Mouse (Mus musculus): ENCODE data around the gene Arl8a. TPM values are rescaled to one million over a fixed set of nuclear protein-coding genes. Genes with fewer than 3 reads are reported as not detected.
A peak's percentile ranks its signal among the peaks of the same experiment; 100 is the strongest.

The Arl8a gene
- polyA plus RNA-seq, 1 experiment: 82.9 TPM

DNA sequence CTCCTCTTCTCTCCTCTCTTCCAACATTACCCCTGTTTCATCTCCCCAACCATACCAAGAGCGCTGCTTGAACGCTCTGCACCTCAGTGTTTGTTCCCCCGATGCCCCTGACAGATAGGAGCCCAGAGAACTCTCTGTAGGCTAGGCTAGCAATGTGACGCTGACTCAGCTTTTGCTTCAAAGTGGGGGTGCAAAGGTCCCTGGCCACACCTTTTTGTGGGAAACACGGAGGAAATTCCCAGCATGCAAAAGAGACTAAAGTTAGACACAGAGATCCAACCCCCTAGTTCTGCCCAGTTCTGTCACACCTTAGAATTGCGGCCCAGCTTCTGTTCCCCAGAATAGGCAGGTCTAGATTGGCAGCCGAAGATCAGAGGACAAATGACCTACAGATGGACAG lies 32.2 kb downstream of the Arl8a start:
- H3K4me3 ChIP-seq (ENCODE audit: low read depth, low read length): no peak overlapping the region
- H3K36me3 ChIP-seq (ENCODE audit: control insufficient read depth, insufficient read depth, low read length): no peaks in the 10 kb centered on the region
- peak overlapping the region; percentile 97 for H3K27ac ChIP-seq (ENCODE audit: insufficient read depth, low read depth, low read length)
- WGBS: 28% methylated on average over 7 of the region's 7 CpGs
- TF ChIP-seq POLR2A (IDR thresholded peaks at IDR 0.05; ENCODE audit: low read depth, low read length) (no peak), CTCF (IDR thresholded peaks at IDR 0.05; ENCODE audit: extremely low read depth, insufficient read length, insufficient replicate concordance, low read depth, low read length) (no peak)
- peaks cover 60% of the 10 kb centered on the region for H3K4me1 ChIP-seq (ENCODE audit: control insufficient read depth, insufficient read depth, insufficient read length, low read length)
- H3K27me3 ChIP-seq (ENCODE audit: control insufficient read depth, insufficient read depth, low read length): no peaks in the 10 kb centered on the region

DNA sequence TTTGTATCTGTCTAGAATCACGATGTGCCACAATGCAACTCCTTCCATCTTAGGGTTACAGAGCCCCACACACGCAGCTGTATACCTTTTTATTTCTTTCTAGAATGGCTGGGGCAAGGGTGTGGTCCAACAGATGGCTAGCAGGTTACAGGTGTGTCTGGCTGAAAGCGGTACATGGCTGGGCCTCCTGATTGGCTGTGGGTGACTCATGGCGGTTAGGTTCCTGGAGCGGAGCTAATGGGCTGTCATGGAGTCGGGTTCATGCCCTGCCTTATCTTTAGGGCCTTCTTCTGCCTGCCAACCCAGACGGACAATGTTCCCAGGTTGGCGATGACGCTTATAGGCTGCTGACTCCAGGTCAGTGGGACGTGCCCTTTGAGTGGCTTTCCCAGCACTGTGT lies 34.2 kb downstream of the Arl8a start:
- Histone ChIP-seq H3K36me3 (ENCODE audit: control insufficient read depth, insufficient read depth, low read length) (no peaks in the 10 kb centered on the region), H3K27ac (ENCODE audit: insufficient read depth, low read depth, low read length) (peak overlapping the region; percentile 95), H3K27me3 (ENCODE audit: control insufficient read depth, insufficient read depth, low read length) (no peaks in the 10 kb centered on the region), H3K4me1 (ENCODE audit: control insufficient read depth, insufficient read depth, insufficient read length, low read length) (peaks cover 66% of the 10 kb centered on the region), H3K4me3 (ENCODE audit: low read depth, low read length) (no peak overlapping the region)
- TF ChIP-seq POLR2A (IDR thresholded peaks at IDR 0.05; ENCODE audit: low read depth, low read length) (no peak), CTCF (IDR thresholded peaks at IDR 0.05; ENCODE audit: extremely low read depth, insufficient read length, insufficient replicate concordance, low read depth, low read length) (no peak)
- WGBS: 24% methylated on average over 10 of the region's 10 CpGs

DNA sequence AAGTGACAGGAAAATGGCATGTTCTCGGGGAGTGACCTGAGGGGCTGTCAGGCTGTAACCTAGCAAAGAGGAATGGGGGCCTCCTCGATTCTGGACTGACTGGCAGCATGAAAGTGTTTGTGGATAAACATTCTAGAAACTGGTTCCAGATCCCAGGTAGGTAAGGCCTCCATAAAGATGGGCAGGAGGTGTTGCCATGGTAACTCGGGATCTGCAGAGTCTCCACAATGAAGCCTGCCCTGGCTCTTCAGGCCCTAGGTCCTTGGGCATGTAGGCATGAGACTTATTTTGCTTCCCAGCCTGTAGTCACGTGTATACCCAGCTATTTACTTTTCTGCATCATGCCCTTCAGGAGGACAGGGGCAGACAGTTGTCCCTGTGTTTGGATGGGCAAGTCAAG lies 34.7 kb downstream of the Arl8a start:
- H3K27me3 ChIP-seq (ENCODE audit: control insufficient read depth, insufficient read depth, low read length): no peaks in the 10 kb centered on the region
- 33% methylated on average over 4 of the region's 4 CpGs for WGBS
- no peak for TF ChIP-seq POLR2A (IDR thresholded peaks at IDR 0.05; ENCODE audit: low read depth, low read length)
- no peak for TF ChIP-seq CTCF (IDR thresholded peaks at IDR 0.05; ENCODE audit: extremely low read depth, insufficient read length, insufficient replicate concordance, low read depth, low read length)
- peak overlapping the region; percentile 91 for H3K27ac ChIP-seq (ENCODE audit: insufficient read depth, low read depth, low read length)
- peaks cover 66% of the 10 kb centered on the region for H3K4me1 ChIP-seq (ENCODE audit: control insufficient read depth, insufficient read depth, insufficient read length, low read length)
- no peaks in the 10 kb centered on the region for H3K36me3 ChIP-seq (ENCODE audit: control insufficient read depth, insufficient read depth, low read length)
- H3K4me3 ChIP-seq (ENCODE audit: low read depth, low read length): no peak overlapping the region

DNA sequence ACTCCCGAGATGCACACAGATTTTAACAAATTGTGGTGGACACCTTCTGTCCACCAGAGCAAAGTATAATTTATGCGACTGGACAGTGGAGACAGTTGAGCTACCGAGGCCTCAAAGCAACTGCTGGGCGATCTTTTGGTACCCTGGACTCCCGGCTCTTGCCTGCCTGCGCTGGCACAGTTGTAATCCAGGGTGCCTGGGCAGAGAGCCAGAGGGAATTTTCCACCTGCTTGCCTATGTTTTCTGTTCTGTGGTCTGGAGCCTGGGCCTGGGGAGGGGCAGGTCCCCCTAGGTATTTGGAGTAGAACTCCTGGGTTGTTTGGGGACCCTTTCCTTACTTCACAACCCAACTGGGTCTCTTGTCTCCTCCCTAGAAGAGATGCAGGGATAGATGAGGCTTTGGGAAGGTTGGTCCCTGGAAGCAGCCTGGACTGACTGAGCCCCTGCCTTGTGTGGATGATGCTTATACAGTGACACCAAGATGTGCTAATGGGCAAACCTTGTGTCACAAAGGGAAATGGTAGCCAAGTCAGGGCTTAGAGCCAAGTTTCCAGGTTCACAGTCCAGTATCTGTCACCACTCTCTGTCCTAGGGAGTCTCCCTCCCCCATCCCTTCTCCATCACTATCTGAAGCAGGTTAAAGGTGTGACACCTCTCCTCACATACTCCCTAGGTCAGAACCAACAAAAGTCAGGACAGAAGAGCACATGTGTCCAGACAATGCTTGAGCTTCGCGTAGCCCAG lies 35.4 kb downstream of the Arl8a start:
- Histone ChIP-seq H3K4me1 (ENCODE audit: control insufficient read depth, insufficient read depth, insufficient read length, low read length) (peaks cover 66% of the 10 kb centered on the region), H3K4me3 (ENCODE audit: low read depth, low read length) (no peak overlapping the region), H3K36me3 (ENCODE audit: control insufficient read depth, insufficient read depth, low read length) (no peaks in the 10 kb centered on the region), H3K27me3 (ENCODE audit: control insufficient read depth, insufficient read depth, low read length) (no peaks in the 10 kb centered on the region), H3K27ac (ENCODE audit: insufficient read depth, low read depth, low read length) (peak overlapping the region; percentile 91)
- no peak for TF ChIP-seq POLR2A (IDR thresholded peaks at IDR 0.05; ENCODE audit: low read depth, low read length)
- no peak for TF ChIP-seq CTCF (IDR thresholded peaks at IDR 0.05; ENCODE audit: extremely low read depth, insufficient read length, insufficient replicate concordance, low read depth, low read length)
- WGBS: 40% methylated on average over 8 of the region's 8 CpGs

DNA sequence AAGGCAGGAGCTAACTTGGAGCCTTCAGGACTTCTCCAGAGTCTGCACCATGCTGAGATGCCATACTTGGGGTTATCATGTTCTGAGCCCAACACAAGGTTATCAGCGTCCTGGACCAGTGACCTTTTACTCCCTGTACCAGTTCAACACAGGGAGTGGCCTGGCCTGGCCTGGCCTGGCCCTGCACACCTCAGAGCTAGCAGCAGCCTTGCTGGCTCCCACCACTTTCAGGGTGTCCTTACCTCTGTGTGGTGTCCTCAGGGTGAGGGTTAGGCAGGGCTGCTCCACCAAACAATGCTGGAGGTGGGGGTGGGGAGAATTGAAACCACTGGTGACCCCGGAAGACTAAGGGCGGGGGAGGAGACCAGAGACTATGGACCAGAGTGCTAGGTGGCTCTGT lies 36.4 kb downstream of the Arl8a start:
- Histone ChIP-seq H3K27me3 (ENCODE audit: control insufficient read depth, insufficient read depth, low read length) (no peaks in the 10 kb centered on the region), H3K4me3 (ENCODE audit: low read depth, low read length) (no peak overlapping the region), H3K27ac (ENCODE audit: insufficient read depth, low read depth, low read length) (peak overlapping the region; percentile 86), H3K4me1 (ENCODE audit: control insufficient read depth, insufficient read depth, insufficient read length, low read length) (peaks cover 59% of the 10 kb centered on the region), H3K36me3 (ENCODE audit: control insufficient read depth, insufficient read depth, low read length) (no peaks in the 10 kb centered on the region)
- TF ChIP-seq POLR2A (IDR thresholded peaks at IDR 0.05; ENCODE audit: low read depth, low read length): no peak
- TF ChIP-seq CTCF (IDR thresholded peaks at IDR 0.05; ENCODE audit: extremely low read depth, insufficient read length, insufficient replicate concordance, low read depth, low read length): no peak
- 22% methylated on average over 3 of the region's 3 CpGs for WGBS

DNA sequence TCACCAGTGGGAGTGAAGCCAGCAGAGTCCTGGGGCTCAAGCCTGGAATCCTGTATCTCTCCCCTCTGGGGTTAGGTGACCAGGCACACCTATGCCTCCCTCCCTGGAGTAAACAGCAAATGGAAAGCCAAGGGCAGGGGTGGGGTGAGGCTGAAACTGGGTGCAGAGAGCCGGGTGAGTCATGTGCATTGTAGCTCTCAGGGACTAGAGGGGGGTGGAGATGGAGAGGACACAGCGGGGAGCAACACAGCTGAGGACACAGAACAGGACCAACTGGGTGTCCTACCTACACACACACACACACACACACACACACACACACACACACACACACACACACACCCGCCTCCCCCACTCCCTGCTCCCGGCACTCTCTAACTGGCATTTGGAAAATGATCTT lies 36.8 kb downstream of the Arl8a start:
- no peaks in the 10 kb centered on the region for H3K27me3 ChIP-seq (ENCODE audit: control insufficient read depth, insufficient read depth, low read length)
- no peaks in the 10 kb centered on the region for H3K36me3 ChIP-seq (ENCODE audit: control insufficient read depth, insufficient read depth, low read length)
- TF ChIP-seq POLR2A (IDR thresholded peaks at IDR 0.05; ENCODE audit: low read depth, low read length) (no peak), CTCF (IDR thresholded peaks at IDR 0.05; ENCODE audit: extremely low read depth, insufficient read length, insufficient replicate concordance, low read depth, low read length) (no peak)
- peak overlapping the region; percentile 86 for H3K27ac ChIP-seq (ENCODE audit: insufficient read depth, low read depth, low read length)
- H3K4me3 ChIP-seq (ENCODE audit: low read depth, low read length): no peak overlapping the region
- WGBS: 14% methylated on average over 4 of the region's 4 CpGs
- peaks cover 55% of the 10 kb centered on the region for H3K4me1 ChIP-seq (ENCODE audit: control insufficient read depth, insufficient read depth, insufficient read length, low read length)

DNA sequence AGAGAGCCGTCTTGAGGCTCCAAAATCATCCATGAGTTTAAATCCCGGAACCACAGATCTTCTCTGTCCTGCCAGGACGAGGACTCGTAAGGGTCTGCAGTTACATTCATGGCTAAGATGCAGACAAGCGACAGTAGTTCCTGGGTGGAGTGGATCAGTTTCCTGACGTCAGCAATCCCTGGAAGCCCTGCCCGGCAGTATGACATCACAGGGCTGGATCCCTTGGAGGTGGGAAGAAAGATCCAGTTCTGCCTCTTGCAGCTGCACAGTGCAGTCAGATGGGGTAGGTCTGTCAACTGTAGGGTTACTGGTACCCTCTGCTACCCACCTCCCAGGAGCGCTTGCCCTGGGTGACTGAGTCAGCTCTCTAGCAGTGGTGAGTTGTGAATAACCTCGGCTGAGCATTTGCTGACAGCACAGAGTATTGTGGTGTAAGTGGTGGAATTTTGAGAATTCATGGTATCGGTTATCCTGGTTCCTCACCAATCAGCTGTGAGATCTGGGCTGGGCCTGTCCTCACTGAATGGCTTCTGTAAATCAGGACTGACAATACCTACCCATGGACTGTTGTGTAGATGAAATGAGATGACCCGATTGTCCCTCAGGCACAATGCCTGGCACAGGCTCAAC lies 37.4 kb downstream of the Arl8a start:
- H3K27ac ChIP-seq (ENCODE audit: insufficient read depth, low read depth, low read length): peak overlapping the region; percentile 86
- no peaks in the 10 kb centered on the region for H3K27me3 ChIP-seq (ENCODE audit: control insufficient read depth, insufficient read depth, low read length)
- peaks cover 55% of the 10 kb centered on the region for H3K4me1 ChIP-seq (ENCODE audit: control insufficient read depth, insufficient read depth, insufficient read length, low read length)
- no peaks in the 10 kb centered on the region for H3K36me3 ChIP-seq (ENCODE audit: control insufficient read depth, insufficient read depth, low read length)
- TF ChIP-seq POLR2A (IDR thresholded peaks at IDR 0.05; ENCODE audit: low read depth, low read length) (no peak), CTCF (IDR thresholded peaks at IDR 0.05; ENCODE audit: extremely low read depth, insufficient read length, insufficient replicate concordance, low read depth, low read length) (no peak)
- H3K4me3 ChIP-seq (ENCODE audit: low read depth, low read length): no peak overlapping the region
- 37% methylated on average over 11 of the region's 11 CpGs for WGBS
